Mouse (Mus musculus): ENCODE results near the gene Hnrnph2. TPM values are rescaled to one million over a fixed set of nuclear protein-coding genes. Genes with fewer than 3 reads are reported as not detected.

The Hnrnph2 gene
- total and polyA plus RNA-seq, 2 experiments from 2014 or later, result 37.1 to 102 TPM

GRCm38 (mm10) chrX:134619695-134620094 is 18.7 kb downstream of the Hnrnph2 start:
- ATAC-seq (ENCODE audit: insufficient read depth, low read depth) (no peak), DNase-seq (ENCODE audit: low spot score) (no peak)
- no peak overlapping the region for H3K27ac ChIP-seq (ENCODE audit: low read depth)
- WGBS, result 54% methylated on average over 9 of the region's 9 CpGs
- H3K36me3 ChIP-seq (replicated peaks; ENCODE audit: control insufficient read depth, insufficient read depth, low read length), result no peaks in the 10 kb centered on the region
- H3K9me3 ChIP-seq (replicated peaks; ENCODE audit: control insufficient read depth, low read length), result no peaks in the 10 kb centered on the region
- no peaks in the 10 kb centered on the region for H3K4me1 ChIP-seq (ENCODE audit: control insufficient read depth, insufficient read depth)
- no peak overlapping the region for H3K9ac ChIP-seq (replicated peaks; ENCODE audit: low read depth, low read length)
- no peak overlapping the region for H3K4me2 ChIP-seq (ENCODE audit: low read depth, low read length)
- no peaks in the 10 kb centered on the region for H3K27me3 ChIP-seq (ENCODE audit: control insufficient read depth, insufficient read depth, low read length)
- TF ChIP-seq CTCF (IDR thresholded peaks at IDR 0.05; ENCODE audit: low read depth) (no peak), EP300 (IDR thresholded peaks at IDR 0.05; ENCODE audit: low read depth) (no peak)
- no peak overlapping the region for H3K4me3 ChIP-seq (ENCODE audit: low read depth, low read length)

GRCm38 (mm10) chrX:134620254-134620865 is 19.4 kb downstream of the Hnrnph2 start:
- no peak for TF ChIP-seq EP300 (IDR thresholded peaks at IDR 0.05; ENCODE audit: low read depth)
- no peak for TF ChIP-seq CTCF (IDR thresholded peaks at IDR 0.05; ENCODE audit: low read depth)
- no peaks in the 10 kb centered on the region for H3K9me3 ChIP-seq (replicated peaks; ENCODE audit: control insufficient read depth, low read length)
- H3K27me3 ChIP-seq (ENCODE audit: control insufficient read depth, insufficient read depth, low read length), result no peaks in the 10 kb centered on the region
- WGBS, result 63% methylated on average over 8 of the region's 8 CpGs
- no peak for ATAC-seq (ENCODE audit: insufficient read depth, low read depth)
- no peak overlapping the region for H3K4me3 ChIP-seq (ENCODE audit: low read depth, low read length)
- H3K27ac ChIP-seq (ENCODE audit: low read depth), result no peak overlapping the region
- H3K4me1 ChIP-seq (ENCODE audit: control insufficient read depth, insufficient read depth), result no peaks in the 10 kb centered on the region
- H3K4me2 ChIP-seq (ENCODE audit: low read depth, low read length), result no peak overlapping the region
- H3K36me3 ChIP-seq (replicated peaks; ENCODE audit: control insufficient read depth, insufficient read depth, low read length), result no peaks in the 10 kb centered on the region
- no peak overlapping the region for H3K9ac ChIP-seq (replicated peaks; ENCODE audit: low read depth, low read length)
- no peak for DNase-seq (ENCODE audit: low spot score)

- Histone ChIP-seq H3K27ac (ENCODE audit: low read depth) (no peak overlapping the region), H3K27me3 (ENCODE audit: control insufficient read depth, insufficient read depth, low read length) (no peaks in the 10 kb centered on the region), H3K4me3 (ENCODE audit: low read depth, low read length) (no peak overlapping the region), H3K9me3 (replicated peaks; ENCODE audit: control insufficient read depth, low read length) (no peaks in the 10 kb centered on the region), H3K4me2 (ENCODE audit: low read depth, low read length) (no peak overlapping the region), H3K9ac (replicated peaks; ENCODE audit: low read depth, low read length) (no peak overlapping the region), H3K4me1 (ENCODE audit: control insufficient read depth, insufficient read depth) (no peaks in the 10 kb centered on the region), H3K36me3 (replicated peaks; ENCODE audit: control insufficient read depth, insufficient read depth, low read length) (no peaks in the 10 kb centered on the region)
- TF ChIP-seq EP300 (IDR thresholded peaks at IDR 0.05; ENCODE audit: low read depth), result no peak
- no peak for TF ChIP-seq CTCF (IDR thresholded peaks at IDR 0.05; ENCODE audit: low read depth)
- 57% methylated on average over 3 of the region's 3 CpGs for WGBS
- DNase-seq (ENCODE audit: low spot score) (no peak), ATAC-seq (ENCODE audit: insufficient read depth, low read depth) (no peak)
Measured at GRCm38 (mm10) chrX:134621685-134622084, 20.7 kb downstream of the Hnrnph2 start.

- DNase-seq (ENCODE audit: low spot score) (no peak), ATAC-seq (ENCODE audit: insufficient read depth, low read depth) (no peak)
- no peak overlapping the region for H3K4me3 ChIP-seq (ENCODE audit: low read depth, low read length)
- H3K36me3 ChIP-seq (replicated peaks; ENCODE audit: control insufficient read depth, insufficient read depth, low read length), result no peaks in the 10 kb centered on the region
- H3K27ac ChIP-seq (ENCODE audit: low read depth), result no peak overlapping the region
- H3K4me2 ChIP-seq (ENCODE audit: low read depth, low read length), result no peak overlapping the region
- TF ChIP-seq EP300 (IDR thresholded peaks at IDR 0.05; ENCODE audit: low read depth) (no peak), CTCF (IDR thresholded peaks at IDR 0.05; ENCODE audit: low read depth) (no peak)
- 58% methylated on average over 4 of the region's 4 CpGs for WGBS
- H3K4me1 ChIP-seq (ENCODE audit: control insufficient read depth, insufficient read depth), result no peaks in the 10 kb centered on the region
- H3K27me3 ChIP-seq (ENCODE audit: control insufficient read depth, insufficient read depth, low read length), result no peaks in the 10 kb centered on the region
- no peaks in the 10 kb centered on the region for H3K9me3 ChIP-seq (replicated peaks; ENCODE audit: control insufficient read depth, low read length)
- H3K9ac ChIP-seq (replicated peaks; ENCODE audit: low read depth, low read length), result no peak overlapping the region
Measured at GRCm38 (mm10) chrX:134623350-134623749, 22.4 kb downstream of the Hnrnph2 start.

- ATAC-seq (ENCODE audit: insufficient read depth, low read depth), result no peak
- no peak for DNase-seq (ENCODE audit: low spot score)
- 54% methylated on average over 2 of the region's 2 CpGs for WGBS
Measured at GRCm38 (mm10) chrX:134628200-134628599, 27.2 kb downstream of the Hnrnph2 start.

GRCm38 (mm10) chrX:134632710-134633109 is 31.7 kb downstream of the Hnrnph2 start:
- Histone ChIP-seq H3K4me2 (ENCODE audit: low read depth, low read length) (no peak overlapping the region), H3K4me1 (ENCODE audit: control insufficient read depth, insufficient read depth) (no peaks in the 10 kb centered on the region), H3K36me3 (replicated peaks; ENCODE audit: control insufficient read depth, insufficient read depth, low read length) (no peaks in the 10 kb centered on the region), H3K9me3 (replicated peaks; ENCODE audit: control insufficient read depth, low read length) (no peaks in the 10 kb centered on the region), H3K27ac (ENCODE audit: low read depth) (no peak overlapping the region), H3K9ac (replicated peaks; ENCODE audit: low read depth, low read length) (no peak overlapping the region), H3K4me3 (ENCODE audit: low read depth, low read length) (no peak overlapping the region), H3K27me3 (ENCODE audit: control insufficient read depth, insufficient read depth, low read length) (no peaks in the 10 kb centered on the region)
- 71% methylated on average over 5 of the region's 5 CpGs for WGBS
- DNase-seq (ENCODE audit: low spot score) (no peak), ATAC-seq (ENCODE audit: insufficient read depth, low read depth) (no peak)
- TF ChIP-seq EP300 (IDR thresholded peaks at IDR 0.05; ENCODE audit: low read depth), result no peak
- TF ChIP-seq CTCF (IDR thresholded peaks at IDR 0.05; ENCODE audit: low read depth), result no peak

More at GRCm38 (mm10) chrX:134628200-134628599, 27.2 kb downstream of the Hnrnph2 start:
- H3K4me3 ChIP-seq (ENCODE audit: low read depth, low read length), result no peak overlapping the region
- H3K36me3 ChIP-seq (replicated peaks; ENCODE audit: control insufficient read depth, insufficient read depth, low read length), result no peaks in the 10 kb centered on the region
- no peak overlapping the region for H3K4me2 ChIP-seq (ENCODE audit: low read depth, low read length)
- no peak overlapping the region for H3K9ac ChIP-seq (replicated peaks; ENCODE audit: low read depth, low read length)
- TF ChIP-seq CTCF (IDR thresholded peaks at IDR 0.05; ENCODE audit: low read depth) (no peak), EP300 (IDR thresholded peaks at IDR 0.05; ENCODE audit: low read depth) (no peak)
- no peaks in the 10 kb centered on the region for H3K4me1 ChIP-seq (ENCODE audit: control insufficient read depth, insufficient read depth)
- H3K27ac ChIP-seq (ENCODE audit: low read depth), result no peak overlapping the region
- H3K9me3 ChIP-seq (replicated peaks; ENCODE audit: control insufficient read depth, low read length), result no peaks in the 10 kb centered on the region
- no peaks in the 10 kb centered on the region for H3K27me3 ChIP-seq (ENCODE audit: control insufficient read depth, insufficient read depth, low read length)

Data from heart, postnatal 0 days (tissue).